Mouse (Mus musculus): ENCODE data around the gene Cadm1.

The Cadm1 gene

DNA sequence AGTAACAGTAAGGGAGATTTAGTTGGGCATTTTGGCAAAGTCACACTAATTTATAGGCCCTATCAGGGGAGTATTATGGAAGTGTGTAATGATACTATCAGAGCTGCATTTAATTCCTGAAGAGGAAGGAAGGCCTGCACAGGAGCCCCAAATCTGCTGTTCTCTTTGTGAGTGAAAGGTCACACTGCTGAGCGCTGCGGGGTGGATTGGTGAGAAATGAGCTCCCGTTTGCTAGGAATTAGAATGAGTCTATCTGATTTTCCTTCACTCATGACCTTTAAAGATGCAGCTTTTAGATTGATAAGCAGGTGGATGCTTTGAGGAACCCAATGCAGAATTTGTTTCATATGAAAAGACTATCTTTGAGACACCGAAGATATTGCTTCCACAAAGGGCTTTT lies 208.8 kb downstream of the Cadm1 start:
- no peak for DNase-seq (ENCODE audit: extremely low spot score, low spot score)

DNA sequence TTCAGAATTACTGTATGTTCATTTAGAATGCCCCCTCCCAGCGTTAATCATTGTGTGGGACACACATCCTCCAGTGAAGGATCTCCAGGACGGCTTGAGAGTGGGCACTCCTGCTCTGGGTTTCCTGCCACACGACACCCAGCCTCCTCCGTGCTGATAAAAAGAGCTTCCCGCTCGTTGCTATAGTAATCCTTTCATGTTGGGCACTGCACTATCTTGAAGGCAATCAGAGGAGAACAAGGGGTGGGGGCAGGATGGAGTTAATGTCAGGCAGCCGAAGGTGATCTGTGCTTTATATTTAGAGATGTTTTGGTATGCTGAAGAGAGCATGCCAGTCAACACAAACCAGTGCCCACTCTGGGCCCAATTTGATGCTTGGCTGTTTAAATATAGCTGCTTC lies 209.3 kb downstream of the Cadm1 start:
- DNase-seq (ENCODE audit: extremely low spot score, low spot score), result no peak

GRCm38 (mm10) chr9:47741751-47742150 lies 211.8 kb downstream of the Cadm1 start:
- no peak for DNase-seq (ENCODE audit: extremely low spot score, low spot score)

- no peak for DNase-seq (ENCODE audit: extremely low spot score, low spot score)
These were observed 214.9 kb downstream of the Cadm1 start for GRCm38 (mm10) chr9:47744916-47745315.

DNA sequence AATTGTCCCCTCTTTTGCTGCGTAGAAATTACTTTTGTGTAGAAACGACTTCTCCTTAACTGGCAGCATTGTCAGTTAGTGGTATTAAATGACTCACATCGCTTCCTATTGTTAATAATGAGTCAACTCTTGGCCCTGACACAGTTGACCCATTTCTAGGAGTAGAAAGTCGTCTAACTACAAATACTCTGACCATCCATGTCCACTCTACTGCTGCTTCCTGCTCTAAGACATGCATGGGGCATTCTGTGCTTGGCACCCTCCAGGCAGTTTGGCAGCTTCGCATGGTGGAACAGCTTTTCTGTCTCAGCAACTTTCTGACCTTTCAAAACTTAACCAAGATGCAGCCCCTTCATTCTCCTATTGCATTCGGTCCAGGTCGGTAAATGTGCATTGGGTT lies 215.7 kb downstream of the Cadm1 start:
- DNase-seq (ENCODE audit: extremely low spot score, low spot score), result no peak

GRCm38 (mm10) chr9:47749160-47749559 lies 219.2 kb downstream of the Cadm1 start:
- DNase-seq (ENCODE audit: extremely low spot score, low spot score), result no peak

GRCm38 (mm10) chr9:47752516-47752915 lies 222.5 kb downstream of the Cadm1 start:
- no peak for DNase-seq (ENCODE audit: extremely low spot score, low spot score)

DNA sequence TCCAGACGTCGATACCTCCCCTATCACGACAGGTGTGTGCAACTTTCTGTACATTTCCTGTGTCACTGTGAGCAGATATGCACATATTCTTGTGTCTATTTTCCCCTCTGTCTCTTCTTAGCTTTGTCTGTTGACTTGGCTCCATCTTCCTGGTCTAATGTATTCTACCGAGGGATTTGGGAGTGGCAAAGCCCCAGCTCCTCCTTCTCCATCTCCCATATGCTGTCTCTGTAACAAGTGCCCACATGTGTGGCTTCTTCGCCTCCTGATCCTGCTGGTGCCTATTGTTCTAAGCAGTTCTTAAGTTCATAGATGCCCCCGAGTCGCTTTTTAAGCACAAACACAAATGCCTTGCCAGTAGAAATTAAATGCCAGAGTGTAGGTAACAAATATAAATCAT lies 223.2 kb downstream of the Cadm1 start:
- no peak for DNase-seq (ENCODE audit: extremely low spot score, low spot score)

GRCm38 (mm10) chr9:47755119-47755518 lies 225.1 kb downstream of the Cadm1 start:
- DNase-seq (ENCODE audit: extremely low spot score, low spot score), result no peak

- no peak for DNase-seq (ENCODE audit: extremely low spot score, low spot score)
These were observed 227.8 kb downstream of the Cadm1 start for GRCm38 (mm10) chr9:47757798-47758197.

DNA sequence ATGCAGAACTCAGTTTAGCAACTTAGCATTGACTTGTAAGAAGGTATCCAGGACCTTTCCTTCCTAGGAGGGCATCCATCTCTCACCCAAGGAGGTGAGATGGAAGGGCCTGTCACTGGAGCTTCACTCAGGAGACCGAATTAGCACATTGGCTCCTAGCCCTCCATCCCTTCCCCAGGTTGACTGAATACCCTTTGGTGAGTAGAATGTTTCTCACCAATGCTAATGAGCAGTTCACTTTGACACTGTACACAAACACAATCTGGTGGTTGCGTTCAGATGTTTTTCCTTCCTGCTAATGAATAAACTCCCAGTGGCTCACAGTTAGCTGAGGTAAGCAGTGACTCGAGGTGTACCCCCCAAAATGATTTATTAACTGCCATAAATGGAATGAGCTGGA lies 228.3 kb downstream of the Cadm1 start:
- no peak for DNase-seq (ENCODE audit: extremely low spot score, low spot score)

DNA sequence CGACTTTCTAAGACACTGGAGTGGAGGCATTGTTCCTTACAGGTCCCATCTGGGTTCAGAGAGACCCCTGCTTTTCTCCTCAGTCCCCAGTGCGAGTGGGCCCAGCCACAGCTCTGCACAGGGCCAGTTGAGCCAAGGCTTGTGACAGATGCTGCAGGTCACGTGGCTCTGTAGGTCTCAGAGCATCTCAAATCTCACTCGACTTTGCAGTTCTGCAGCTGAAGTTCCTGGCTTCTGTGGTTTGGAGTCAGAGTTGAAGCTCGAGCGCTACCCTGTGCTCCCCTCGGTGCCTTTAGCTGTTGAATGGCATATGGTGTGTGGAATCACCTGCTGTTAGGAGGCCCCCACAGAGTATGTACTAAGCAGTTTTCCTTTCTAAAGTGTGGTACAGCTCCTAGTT lies 229.8 kb downstream of the Cadm1 start:
- no peak for DNase-seq (ENCODE audit: extremely low spot score, low spot score)

DNA sequence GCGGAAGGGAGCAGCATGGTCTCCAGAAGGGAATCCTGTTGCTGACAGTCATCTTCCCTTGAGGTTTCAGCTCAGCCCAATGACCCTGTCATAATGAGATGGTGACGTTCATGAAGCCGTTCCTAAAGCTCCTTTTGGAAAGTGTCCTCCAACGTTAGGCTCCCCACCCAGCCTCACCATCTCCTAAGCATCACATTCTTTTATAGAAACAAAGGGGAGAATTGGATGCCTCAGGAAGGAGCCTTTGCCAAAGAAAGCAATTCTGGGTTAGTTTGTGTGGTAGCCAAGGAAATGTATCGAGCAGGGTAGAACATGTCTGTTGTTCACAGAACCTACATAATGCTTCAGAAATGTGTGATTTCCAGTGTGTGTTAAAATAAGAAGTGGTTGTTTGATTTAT lies 231.6 kb downstream of the Cadm1 start:
- DNase-seq (ENCODE audit: extremely low spot score, low spot score), result no peak

- no peak for DNase-seq (ENCODE audit: extremely low spot score, low spot score)
These were observed 232.9 kb downstream of the Cadm1 start for GRCm38 (mm10) chr9:47762913-47763312.

GRCm38 (mm10) chr9:47764920-47765319 lies 234.9 kb downstream of the Cadm1 start:
- DNase-seq (ENCODE audit: extremely low spot score, low spot score), result no peak

DNA sequence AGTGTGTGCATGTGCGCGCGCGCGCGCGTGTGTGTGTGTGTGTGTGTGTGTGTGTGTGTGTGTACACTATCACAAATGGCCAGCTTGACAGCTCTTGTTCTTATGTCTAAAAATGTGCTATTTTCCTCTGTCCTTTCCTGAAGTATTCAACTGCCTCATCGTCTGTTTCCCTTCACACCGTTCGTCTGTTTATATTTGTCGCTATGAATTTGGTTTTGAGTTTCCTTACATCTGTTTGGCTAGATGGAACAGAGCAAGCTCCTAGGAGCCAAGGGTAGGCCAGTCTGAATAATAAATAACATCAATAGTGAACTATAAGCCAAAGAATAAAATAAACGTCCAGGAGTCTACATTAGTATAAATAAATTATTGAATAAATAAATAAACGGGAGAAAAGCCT lies 235.3 kb downstream of the Cadm1 start:
- no peak for DNase-seq (ENCODE audit: extremely low spot score, low spot score)

GRCm38 (mm10) chr9:47766342-47766741 lies 236.4 kb downstream of the Cadm1 start:
- DNase-seq (ENCODE audit: extremely low spot score, low spot score), result no peak

GRCm38 (mm10) chr9:47770836-47771235 lies 240.9 kb downstream of the Cadm1 start:
- no peak for DNase-seq (ENCODE audit: extremely low spot score, low spot score)

DNA sequence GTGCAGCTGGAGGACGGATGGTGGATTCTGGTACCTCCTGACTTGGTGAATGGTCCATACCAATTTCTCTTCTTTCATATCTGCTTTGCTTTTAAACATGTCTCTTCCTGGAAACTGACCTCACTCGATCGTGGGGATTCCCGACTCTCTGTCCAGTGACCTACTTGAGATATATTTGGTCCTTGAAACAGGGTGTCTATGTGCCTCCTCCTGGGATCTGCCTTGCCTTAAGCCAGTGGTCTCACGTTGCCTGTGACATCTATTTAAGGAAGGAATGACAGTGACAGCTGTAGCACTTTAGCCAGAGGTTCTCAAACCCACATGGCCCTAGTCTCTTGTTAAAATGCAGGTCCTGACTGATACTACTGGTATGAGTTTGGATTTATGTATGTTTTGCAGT lies 242.0 kb downstream of the Cadm1 start:
- no peak for DNase-seq (ENCODE audit: extremely low spot score, low spot score)

GRCm38 (mm10) chr9:47772750-47773149 lies 242.8 kb downstream of the Cadm1 start:
- DNase-seq (ENCODE audit: extremely low spot score, low spot score), result no peak

DNA sequence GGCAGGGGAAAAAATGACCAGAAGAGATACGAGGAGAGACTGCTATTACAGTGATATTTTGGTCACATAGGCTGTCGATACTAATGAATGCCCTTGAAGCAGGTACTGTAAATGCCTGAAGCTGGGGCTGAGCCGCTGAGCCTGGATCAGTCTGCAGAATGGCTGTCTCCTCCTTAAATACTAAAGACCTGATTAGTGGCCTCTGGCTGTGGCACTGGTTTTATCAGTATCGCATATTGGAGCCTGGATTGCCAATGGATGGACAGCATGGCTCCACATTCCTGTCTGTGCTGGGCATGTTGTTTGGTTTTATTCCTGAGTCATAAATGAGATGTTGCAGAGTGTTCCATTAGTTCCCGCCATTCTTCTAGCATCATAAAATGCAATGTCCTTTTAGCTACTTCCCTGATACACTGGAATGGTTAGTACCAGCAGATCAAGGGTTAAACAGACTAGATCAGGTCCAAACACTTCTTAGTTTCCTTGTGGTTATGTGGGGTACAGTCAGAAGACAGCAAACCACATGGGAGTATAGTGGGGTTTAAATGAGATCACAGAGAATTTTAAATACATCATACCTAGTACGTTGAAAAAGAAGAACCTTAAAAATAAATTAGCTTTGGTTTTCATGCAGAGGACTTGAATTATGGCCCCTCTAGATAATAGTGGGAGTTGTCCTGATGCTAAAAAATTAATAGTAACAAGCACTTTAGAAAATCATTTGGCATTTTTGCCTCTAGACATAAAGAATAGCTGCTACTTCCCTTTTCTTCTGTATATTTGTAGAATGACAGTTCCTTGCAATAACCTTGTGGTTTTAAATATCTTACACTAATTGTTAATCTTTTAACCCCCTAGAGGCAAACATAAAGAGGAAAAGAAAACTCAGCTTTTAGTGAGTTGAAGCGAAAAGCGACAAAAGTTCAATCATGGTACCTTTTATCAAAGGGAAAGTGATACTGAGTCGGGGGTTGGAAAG lies 247.3 kb downstream of the Cadm1 start:
- no peak for DNase-seq (ENCODE audit: extremely low spot score, low spot score)

- no peak for DNase-seq (ENCODE audit: extremely low spot score, low spot score)
These were observed 248.5 kb downstream of the Cadm1 start for GRCm38 (mm10) chr9:47778438-47778837.

DNA sequence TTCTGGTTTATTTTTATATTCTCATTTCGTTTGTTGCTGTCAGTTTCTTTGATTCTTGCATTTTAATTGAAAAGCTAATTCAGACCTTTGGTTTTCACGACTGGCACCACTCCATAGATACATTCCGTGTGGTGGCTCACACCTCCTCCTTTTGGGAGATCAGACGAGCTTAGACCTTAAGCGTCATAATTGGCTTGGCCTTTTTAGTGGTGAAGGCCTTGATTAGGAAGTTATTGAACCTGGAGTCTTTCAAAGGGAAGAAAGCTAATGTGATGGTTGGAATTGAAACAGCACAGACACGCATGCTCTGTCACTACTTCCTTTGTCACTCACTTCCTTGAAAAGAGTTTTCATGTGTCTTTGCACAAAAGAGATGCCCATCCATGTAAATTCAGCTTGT lies 249.3 kb downstream of the Cadm1 start:
- DNase-seq (ENCODE audit: extremely low spot score, low spot score), result no peak
